Mouse (Mus musculus): Measurements from ENCODE around the gene Ctsg. TPM values are rescaled to one million over a fixed set of nuclear protein-coding genes. Genes with fewer than 3 reads are reported as not detected.
"Not testable (repeated sequence)": the region's sequence is repeated elsewhere in the genome, so short reads cannot be mapped to it uniquely, and the experiment has no call there.

Ctsg gene
- polyA plus RNA-seq, 1 experiment from 2014 or later, result not detected

DNA sequence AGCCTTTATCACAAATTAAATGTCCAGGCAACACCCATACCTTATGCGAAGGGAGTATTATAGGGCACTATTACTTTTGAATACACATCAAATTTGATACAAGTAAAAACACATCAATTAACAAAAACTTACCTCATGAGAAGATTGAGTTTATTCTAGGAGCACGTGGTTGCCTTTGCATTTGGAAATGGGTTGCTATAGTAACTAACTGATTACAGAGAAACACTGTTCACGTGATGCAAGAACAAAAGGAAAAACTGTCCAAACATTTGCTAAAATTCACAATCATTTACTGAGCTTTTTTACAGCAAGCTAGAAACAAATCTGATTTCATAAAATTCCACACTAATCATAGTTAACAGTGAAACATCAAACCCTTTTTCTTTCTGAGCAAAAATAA, 1.1 kb upstream of the Ctsg start:
- Histone ChIP-seq H3K4me2 (replicated peaks) (no peak overlapping the region), H3K36me3 (replicated peaks; ENCODE audit: control insufficient read depth, insufficient read depth) (no peaks in the 10 kb centered on the region), H3K9ac (no peak overlapping the region), H3K4me1 (replicated peaks; ENCODE audit: control insufficient read depth, insufficient read depth, low read length) (no peaks in the 10 kb centered on the region), H3K4me3 (replicated peaks; ENCODE audit: low read length) (no peak overlapping the region), H3K27me3 (ENCODE audit: control insufficient read depth, insufficient read depth, low read length) (no peaks in the 10 kb centered on the region), H3K27ac (no peak overlapping the region), H3K9me3 (ENCODE audit: control insufficient read depth, low read length) (no peaks in the 10 kb centered on the region)
- ATAC-seq (ENCODE audit: low FRiP score), result no peak
- DNase-seq (ENCODE audit: low spot score), result no peak
- WGBS, result 55% methylated on average over 3 of the region's 3 CpGs

- H3K4me1 ChIP-seq (replicated peaks; ENCODE audit: control insufficient read depth, insufficient read depth, low read length), result no peaks in the 10 kb centered on the region
- DNase-seq (ENCODE audit: low spot score), result no peak
- ATAC-seq (ENCODE audit: low FRiP score), result no peak
- no peak overlapping the region for H3K9ac ChIP-seq
- H3K27ac ChIP-seq, result no peak overlapping the region
- no peak overlapping the region for H3K4me3 ChIP-seq (replicated peaks; ENCODE audit: low read length)
- 78% methylated on average over 4 of the region's 4 CpGs for WGBS
- H3K36me3 ChIP-seq (replicated peaks; ENCODE audit: control insufficient read depth, insufficient read depth), result no peaks in the 10 kb centered on the region
- H3K4me2 ChIP-seq (replicated peaks), result no peak overlapping the region
- no peaks in the 10 kb centered on the region for H3K27me3 ChIP-seq (ENCODE audit: control insufficient read depth, insufficient read depth, low read length)
- H3K9me3 ChIP-seq (ENCODE audit: control insufficient read depth, low read length), result no peaks in the 10 kb centered on the region
Measured at GRCm38 (mm10) chr14:56098940-56099339, 3.4 kb downstream of the Ctsg start.

DNA sequence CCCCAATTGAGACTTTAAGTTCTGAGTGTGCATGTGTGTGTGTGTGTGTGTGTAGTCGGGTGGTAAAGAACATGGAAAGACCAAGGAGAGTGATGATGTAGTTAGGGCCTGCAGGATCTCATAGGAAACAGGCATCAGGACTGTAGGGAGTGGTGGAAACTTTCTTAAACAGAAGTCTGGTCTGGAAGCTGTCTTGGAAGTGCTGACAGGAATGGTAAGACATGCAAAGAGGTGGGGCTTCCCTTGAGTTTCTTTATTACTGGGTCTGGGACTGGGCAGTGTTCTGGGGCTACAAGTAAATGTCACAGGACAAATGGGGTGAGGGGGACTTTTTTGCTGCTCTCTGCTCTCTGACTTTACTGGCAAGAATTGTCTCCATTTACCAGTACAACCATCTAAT, 4.8 kb downstream of the Ctsg start:
- no peak overlapping the region for H3K4me3 ChIP-seq (replicated peaks; ENCODE audit: low read length)
- DNase-seq (ENCODE audit: low spot score), result no peak
- 97% methylated on average over 1 of the region's 1 CpGs for WGBS

DNA sequence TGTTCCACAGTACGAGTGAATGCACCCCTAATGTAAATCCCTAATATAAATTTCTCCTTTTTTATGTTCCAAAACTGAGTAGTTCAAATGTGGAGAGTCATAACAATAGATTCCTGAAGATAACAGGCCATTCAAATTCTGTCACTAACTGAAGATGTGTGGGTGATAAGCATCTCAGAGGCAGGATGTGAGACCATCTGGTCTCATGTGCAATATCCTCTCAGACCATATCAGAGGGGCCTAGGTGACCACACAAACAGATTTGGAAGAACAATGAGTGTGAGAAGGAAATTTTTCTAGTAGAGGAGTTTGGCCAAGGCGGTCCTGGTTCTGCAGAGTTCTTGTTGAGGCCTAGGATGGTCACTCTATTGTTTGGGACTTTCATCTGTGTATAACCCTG, 9.0 kb downstream of the Ctsg start:
- no peak overlapping the region for H3K27ac ChIP-seq
- 79% methylated on average over 2 of the region's 2 CpGs for WGBS
- no peak for DNase-seq (ENCODE audit: low spot score)
- H3K4me2 ChIP-seq (replicated peaks), result no peak overlapping the region
- H3K9me3 ChIP-seq (ENCODE audit: control insufficient read depth, low read length), result no peaks in the 10 kb centered on the region
- no peaks in the 10 kb centered on the region for H3K27me3 ChIP-seq (ENCODE audit: control insufficient read depth, insufficient read depth, low read length)
- no peak for ATAC-seq (ENCODE audit: low FRiP score)
- H3K4me3 ChIP-seq (replicated peaks; ENCODE audit: low read length), result no peak overlapping the region
- H3K36me3 ChIP-seq (replicated peaks; ENCODE audit: control insufficient read depth, insufficient read depth), result no peaks in the 10 kb centered on the region
- H3K9ac ChIP-seq, result no peak overlapping the region
- H3K4me1 ChIP-seq (replicated peaks; ENCODE audit: control insufficient read depth, insufficient read depth, low read length), result no peaks in the 10 kb centered on the region

More for the DNA sequence above, 4.8 kb downstream of the Ctsg start:
- no peaks in the 10 kb centered on the region for H3K4me1 ChIP-seq (replicated peaks; ENCODE audit: control insufficient read depth, insufficient read depth, low read length)
- no peak for ATAC-seq (ENCODE audit: low FRiP score)
- H3K27me3 ChIP-seq (ENCODE audit: control insufficient read depth, insufficient read depth, low read length), result no peaks in the 10 kb centered on the region
- H3K36me3 ChIP-seq (replicated peaks; ENCODE audit: control insufficient read depth, insufficient read depth), result no peaks in the 10 kb centered on the region
- no peaks in the 10 kb centered on the region for H3K9me3 ChIP-seq (ENCODE audit: control insufficient read depth, low read length)
- no peak overlapping the region for H3K4me2 ChIP-seq (replicated peaks)
- no peak overlapping the region for H3K27ac ChIP-seq
- H3K9ac ChIP-seq, result no peak overlapping the region

- Histone ChIP-seq H3K36me3 (replicated peaks; ENCODE audit: control insufficient read depth, insufficient read depth) (no peaks in the 10 kb centered on the region), H3K9me3 (ENCODE audit: control insufficient read depth, low read length) (no peaks in the 10 kb centered on the region), H3K27ac (no peak overlapping the region), H3K9ac (no peak overlapping the region), H3K27me3 (ENCODE audit: control insufficient read depth, insufficient read depth, low read length) (no peaks in the 10 kb centered on the region), H3K4me3 (replicated peaks; ENCODE audit: low read length) (no peak overlapping the region), H3K4me1 (replicated peaks; ENCODE audit: control insufficient read depth, insufficient read depth, low read length) (no peaks in the 10 kb centered on the region), H3K4me2 (replicated peaks) (no peak overlapping the region)
- ATAC-seq (ENCODE audit: low FRiP score) (no peak), DNase-seq (ENCODE audit: low spot score) (no peak)
- WGBS, result 80% methylated on average over 3 of the region's 3 CpGs
Measured at GRCm38 (mm10) chr14:56086711-56087110, 15.7 kb downstream of the Ctsg start.

GRCm38 (mm10) chr14:56085167-56085566, 17.2 kb downstream of the Ctsg start, which contains the start of gene Mcpt8:
Gene Mcpt8, minus strand, starts transcription at chr14:56085273.
- Histone ChIP-seq H3K27ac (no peak within 1 kb of the TSS), H3K9ac (no peak within 1 kb of the TSS), H3K9me3 (ENCODE audit: control insufficient read depth, low read length) (no peaks in the 10 kb centered on the region), H3K4me3 (replicated peaks; ENCODE audit: low read length) (no peak within 1 kb of the TSS), H3K4me2 (replicated peaks) (no peak within 1 kb of the TSS), H3K36me3 (replicated peaks; ENCODE audit: control insufficient read depth, insufficient read depth) (no peaks in the 10 kb centered on the region), H3K27me3 (ENCODE audit: control insufficient read depth, insufficient read depth, low read length) (no peaks in the 10 kb centered on the region), H3K4me1 (replicated peaks; ENCODE audit: control insufficient read depth, insufficient read depth, low read length) (no peaks in the 10 kb centered on the region)
- WGBS, result 100% methylated on average over 2 of the region's 2 CpGs
- no peak for ATAC-seq (ENCODE audit: low FRiP score)
- DNase-seq (ENCODE audit: low spot score), result peak; percentile 11

DNA sequence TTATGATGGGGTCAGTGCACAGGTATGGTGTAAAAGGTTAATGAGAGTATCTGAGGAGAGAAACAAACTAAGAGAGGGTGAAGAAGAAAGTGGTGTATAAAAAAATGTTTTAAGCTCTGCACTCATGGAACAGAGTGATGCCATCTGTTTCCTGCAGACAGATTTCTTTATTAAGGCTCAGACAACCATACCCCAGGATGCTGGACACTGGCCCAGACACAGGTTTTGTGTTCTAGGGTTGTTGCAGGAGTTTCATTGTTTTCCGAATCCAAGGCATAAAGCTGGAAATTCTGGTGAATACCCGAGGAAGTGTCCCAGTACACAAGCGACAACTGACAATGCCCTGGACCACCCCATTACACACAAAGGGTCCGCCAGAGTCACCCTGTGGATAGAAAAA, 20.4 kb downstream of the Ctsg start:
- Histone ChIP-seq H3K36me3 (replicated peaks; ENCODE audit: control insufficient read depth, insufficient read depth) (no peaks in the 10 kb centered on the region), H3K9me3 (ENCODE audit: control insufficient read depth, low read length) (no peaks in the 10 kb centered on the region), H3K4me3 (replicated peaks; ENCODE audit: low read length) (no peak overlapping the region), H3K27ac (no peak overlapping the region), H3K27me3 (ENCODE audit: control insufficient read depth, insufficient read depth, low read length) (no peaks in the 10 kb centered on the region), H3K4me2 (replicated peaks) (no peak overlapping the region), H3K4me1 (replicated peaks; ENCODE audit: control insufficient read depth, insufficient read depth, low read length) (no peaks in the 10 kb centered on the region), H3K9ac (no peak overlapping the region)
- peak; percentile 23 for DNase-seq (ENCODE audit: low spot score)
- no peak for ATAC-seq (ENCODE audit: low FRiP score)
- WGBS, result 63% methylated on average over 4 of the region's 4 CpGs

DNA sequence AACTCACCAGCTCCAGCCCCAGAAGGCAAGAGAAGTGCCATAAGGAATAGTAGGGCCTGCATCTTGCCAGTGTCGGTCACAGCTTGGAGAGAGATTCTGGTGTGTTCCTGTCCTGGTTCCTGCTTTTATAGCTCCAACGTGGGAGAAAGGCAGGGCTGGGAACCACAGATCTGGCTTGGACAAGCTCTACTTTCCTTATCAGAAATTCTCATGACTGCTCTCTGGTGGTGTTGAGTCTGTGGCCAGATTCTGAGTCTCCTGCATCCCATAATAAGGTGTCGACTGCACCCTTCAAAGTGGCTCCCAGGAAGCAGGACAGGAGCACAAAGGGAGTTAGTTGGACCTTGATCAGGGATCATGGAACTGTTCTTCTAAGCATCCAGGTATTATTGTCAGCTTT, 40.2 kb downstream of the Ctsg start, which contains the start of gene Mcpt4:
Gene Mcpt4 (minus strand): TSS at position 101 of the 400 bp plus-strand sequence.
- not testable (repeated sequence) for H3K9me3 ChIP-seq (ENCODE audit: control insufficient read depth, low read length); H3K4me3 ChIP-seq (replicated peaks; ENCODE audit: low read length); H3K36me3 ChIP-seq (replicated peaks; ENCODE audit: control insufficient read depth, insufficient read depth); DNase-seq (ENCODE audit: low spot score); ATAC-seq (ENCODE audit: low FRiP score); H3K27ac ChIP-seq; H3K27me3 ChIP-seq (ENCODE audit: control insufficient read depth, insufficient read depth, low read length); H3K4me1 ChIP-seq (replicated peaks; ENCODE audit: control insufficient read depth, insufficient read depth, low read length); H3K9ac ChIP-seq; H3K4me2 ChIP-seq (replicated peaks)
- 89% methylated on average over 3 of the region's 3 CpGs for WGBS

DNA sequence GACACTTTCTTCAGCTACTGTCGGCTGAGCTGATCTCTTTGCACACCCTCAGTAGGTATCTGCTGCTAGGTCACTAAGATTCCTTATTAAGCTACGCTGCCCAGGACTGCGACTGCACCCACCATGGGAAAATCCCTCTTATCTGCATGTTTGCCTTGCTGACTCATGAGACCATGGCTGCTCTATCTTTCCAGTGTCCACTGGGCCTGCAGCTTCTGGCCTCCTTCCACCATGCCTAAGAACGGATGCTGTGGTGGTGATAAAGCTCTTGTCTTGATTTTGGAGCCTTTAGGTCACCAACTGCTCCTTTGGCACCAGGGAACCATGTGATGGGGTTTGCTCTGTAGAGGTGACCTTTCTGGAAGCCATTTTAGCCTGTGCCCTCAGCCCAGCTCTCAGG, 44.7 kb downstream of the Ctsg start:
- 90% methylated on average over 4 of the region's 4 CpGs for WGBS
- DNase-seq (ENCODE audit: low spot score) (no peak), ATAC-seq (ENCODE audit: low FRiP score) (no peak)
- H3K9ac ChIP-seq, result no peak overlapping the region
- H3K4me3 ChIP-seq (replicated peaks; ENCODE audit: low read length), result no peak overlapping the region
- no peaks in the 10 kb centered on the region for H3K4me1 ChIP-seq (replicated peaks; ENCODE audit: control insufficient read depth, insufficient read depth, low read length)
- H3K9me3 ChIP-seq (ENCODE audit: control insufficient read depth, low read length), result no peaks in the 10 kb centered on the region
- H3K4me2 ChIP-seq (replicated peaks), result no peak overlapping the region
- no peaks in the 10 kb centered on the region for H3K27me3 ChIP-seq (ENCODE audit: control insufficient read depth, insufficient read depth, low read length)
- no peaks in the 10 kb centered on the region for H3K36me3 ChIP-seq (replicated peaks; ENCODE audit: control insufficient read depth, insufficient read depth)
- H3K27ac ChIP-seq, result no peak overlapping the region

DNA sequence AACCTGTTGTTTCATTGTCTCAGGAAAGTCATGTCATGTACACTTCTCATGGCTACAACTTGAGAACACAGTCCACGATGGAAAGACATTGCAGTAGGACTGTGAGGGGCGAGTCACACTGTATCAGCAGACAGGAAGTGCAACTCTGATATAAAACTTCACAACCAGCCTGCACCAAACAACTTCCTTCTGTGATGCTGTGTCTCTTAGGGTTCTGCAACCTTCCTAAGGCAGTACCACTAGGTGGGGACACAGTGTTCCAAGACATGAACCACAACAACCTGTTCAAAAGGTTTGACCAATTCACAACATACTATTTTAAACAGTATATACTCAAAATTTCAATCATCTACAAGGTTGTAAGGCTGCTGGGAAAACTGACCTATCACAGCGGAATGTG, 47.0 kb downstream of the Ctsg start:
- H3K4me2 ChIP-seq (replicated peaks), result no peak overlapping the region
- H3K27me3 ChIP-seq (ENCODE audit: control insufficient read depth, insufficient read depth, low read length), result no peaks in the 10 kb centered on the region
- no peak overlapping the region for H3K4me3 ChIP-seq (replicated peaks; ENCODE audit: low read length)
- ATAC-seq (ENCODE audit: low FRiP score), result no peak
- no peaks in the 10 kb centered on the region for H3K4me1 ChIP-seq (replicated peaks; ENCODE audit: control insufficient read depth, insufficient read depth, low read length)
- no peaks in the 10 kb centered on the region for H3K9me3 ChIP-seq (ENCODE audit: control insufficient read depth, low read length)
- WGBS, result 89% methylated on average over 3 of the region's 3 CpGs
- DNase-seq (ENCODE audit: low spot score), result no peak
- no peaks in the 10 kb centered on the region for H3K36me3 ChIP-seq (replicated peaks; ENCODE audit: control insufficient read depth, insufficient read depth)
- H3K9ac ChIP-seq, result no peak overlapping the region
- H3K27ac ChIP-seq, result no peak overlapping the region

Measured in hindbrain, embryonic 14.5 days (tissue).